Mouse (Mus musculus) skeletal muscle tissue, adult 2 months (tissue): ENCODE data around the gene Trappc11.
"Not testable (repeated sequence)": the region's sequence is repeated elsewhere in the genome, so short reads cannot be mapped to it uniquely, and the experiment has no call there.

ENCODE experiments used
- DNase-seq: peaks from one replicate; pipeline ENCODE4 v3.0.0-alpha.2; 2012; ENCODE audit warnings: low read depth, low spot score

The Trappc11 gene

DNA sequence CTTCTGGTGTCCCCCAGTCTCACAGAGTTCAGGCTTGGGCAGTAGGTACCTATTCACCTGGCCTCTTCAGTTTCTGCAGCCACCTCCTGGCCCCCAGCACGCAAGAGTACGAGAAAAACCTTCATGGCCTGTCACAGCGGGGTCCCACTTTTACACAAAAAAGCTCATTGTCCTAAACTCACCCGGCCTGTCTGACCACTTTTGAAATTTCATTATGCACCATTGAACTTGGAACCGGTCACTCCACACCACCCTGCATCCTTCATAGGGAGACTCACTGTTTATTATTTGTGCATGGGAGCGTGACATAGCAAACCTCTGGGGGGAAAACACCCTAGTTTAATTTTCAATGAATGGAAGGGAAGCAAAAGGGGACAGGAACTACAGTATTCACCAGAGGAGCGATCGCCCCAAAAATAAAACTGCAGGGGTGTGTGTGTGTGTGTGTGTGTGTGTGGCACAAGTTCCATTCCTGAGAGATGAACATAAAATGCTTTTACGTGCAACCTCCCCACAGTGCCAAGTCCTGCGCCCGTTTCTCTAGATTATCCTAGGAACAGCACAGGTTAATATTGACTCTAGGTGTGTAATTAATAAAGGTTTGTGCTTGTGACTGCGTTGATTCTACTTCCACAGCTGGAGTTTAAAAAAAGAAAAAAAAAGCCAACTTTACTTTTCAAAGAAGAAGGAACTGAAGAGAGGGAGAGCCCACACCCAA, 50.8 kb downstream of the Trappc11 start:
- no peak for DNase-seq

- DNase-seq = no peak
Observed at GRCm38 (mm10) chr8:47480039-47480438, 53.2 kb downstream of the Trappc11 start.

DNA sequence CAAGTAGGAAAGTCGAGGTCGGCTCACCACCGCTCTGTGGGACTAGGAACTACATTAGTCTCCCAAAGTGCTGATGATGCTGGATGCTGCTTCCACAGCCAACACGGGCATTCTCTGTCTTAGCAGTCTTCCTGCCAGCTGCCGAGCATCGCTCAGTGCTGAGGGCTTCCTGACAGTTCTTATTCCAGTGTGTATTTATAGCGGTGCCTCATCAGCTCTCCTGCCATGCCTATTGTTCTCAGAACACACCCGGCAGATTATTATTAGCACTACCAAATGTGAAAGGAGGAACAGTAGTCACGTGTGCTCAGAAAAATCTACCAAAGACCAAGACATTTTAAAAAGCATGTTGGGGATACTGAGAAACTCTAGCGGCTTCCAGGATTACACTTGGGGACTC, 71.6 kb downstream of the Trappc11 start:
- peak; percentile 7 for DNase-seq

DNA sequence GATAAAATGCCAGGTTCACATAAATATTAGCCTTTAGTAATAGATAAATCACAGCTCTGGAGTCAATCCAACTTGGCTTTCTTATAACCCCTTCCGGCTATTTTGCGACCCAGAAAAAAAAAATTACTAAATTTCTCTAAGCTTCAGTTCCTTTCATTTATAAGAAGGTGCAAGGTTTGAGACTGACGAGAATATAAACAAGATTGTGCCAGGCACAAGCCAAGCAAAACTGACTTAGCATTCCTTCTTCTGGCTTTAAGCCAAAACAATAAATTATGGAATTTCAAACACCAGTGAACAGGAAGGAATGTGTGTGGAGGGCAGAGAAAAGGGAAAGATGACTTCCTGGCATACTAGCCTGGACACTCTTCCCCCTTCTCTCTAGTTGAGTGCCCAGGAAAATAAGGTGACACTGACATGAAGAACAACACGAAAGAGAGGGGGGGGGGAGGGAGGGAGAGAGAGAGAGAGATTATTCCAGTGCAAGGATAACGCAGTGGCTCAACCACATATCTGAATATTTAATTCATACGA, 74.0 kb downstream of the Trappc11 start:
- no peak for DNase-seq

- DNase-seq = no peak
Observed at GRCm38 (mm10) chr8:47458591-47458990, 74.7 kb downstream of the Trappc11 start.

GRCm38 (mm10) chr8:47449211-47449610, 84.1 kb downstream of the Trappc11 start:
- DNase-seq = not testable (repeated sequence)

- DNase-seq = no peak
Observed at GRCm38 (mm10) chr8:47446312-47447046, 86.8 kb downstream of the Trappc11 start, which contains the start of gene Stox2. TSS of gene Stox2 (minus strand) at chr8:47446362.
